Mouse (Mus musculus): ENCODE results near the gene Nme7. TPM values are rescaled to one million over a fixed set of nuclear protein-coding genes. Genes with fewer than 3 reads are reported as not detected.

Nme7 gene
- polyA plus RNA-seq, 1 experiment from 2014 or later = 47.7 TPM

DNA sequence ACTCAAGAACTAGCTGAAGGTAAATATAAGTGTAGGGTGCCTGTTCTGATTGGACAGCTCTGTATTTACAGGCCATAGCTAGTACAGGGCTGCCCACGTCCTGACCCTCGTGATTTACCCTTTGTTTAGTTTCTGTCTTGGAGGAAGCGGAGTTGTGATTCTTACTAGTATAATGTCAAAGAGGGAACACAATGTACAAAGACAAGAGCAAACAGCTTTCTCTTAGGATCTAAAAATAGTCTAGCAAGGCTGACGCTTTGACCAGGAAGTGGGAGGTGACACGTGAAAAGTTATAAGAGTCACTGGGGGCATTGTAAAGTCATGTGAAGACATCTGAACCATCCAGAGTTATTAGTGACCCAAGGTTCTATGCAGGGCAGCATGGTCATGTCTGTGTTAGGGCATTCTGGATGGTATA is 101.5 kb downstream of the Nme7 start:
- H3K4me3 ChIP-seq = no peak overlapping the region
- no peak overlapping the region for H3K27ac ChIP-seq
- no peak for DNase-seq (ENCODE audit: low spot score)
- peaks cover 37% of the 10 kb centered on the region for H3K36me3 ChIP-seq
- H3K4me1 ChIP-seq = no peaks in the 10 kb centered on the region
- 89% methylated on average over 5 of the region's 5 CpGs for WGBS
- H3K9me3 ChIP-seq (replicated peaks) = no peaks in the 10 kb centered on the region
- no peaks in the 10 kb centered on the region for H3K27me3 ChIP-seq (ENCODE audit: low read depth, poor library complexity, severe bottlenecking)

DNA sequence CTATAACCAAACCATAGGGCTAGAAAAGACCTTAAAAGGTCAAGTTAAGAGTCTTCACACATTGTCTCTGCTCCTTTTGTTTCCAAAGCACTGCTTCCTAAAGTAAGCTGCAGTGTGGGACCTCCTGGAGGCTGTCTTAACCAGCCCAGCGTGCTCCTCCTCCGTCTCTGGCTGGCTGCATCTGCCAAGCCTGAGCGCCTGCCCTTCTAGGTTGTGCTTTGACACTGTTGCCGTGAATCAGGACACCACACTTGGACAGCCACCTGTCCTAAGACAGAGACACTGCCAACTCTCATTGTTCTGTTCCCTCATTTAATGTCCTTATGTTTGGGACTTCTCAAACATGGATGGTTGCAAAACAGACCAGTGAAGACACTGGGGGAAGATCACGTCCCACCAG is 102.6 kb downstream of the Nme7 start:
- no peaks in the 10 kb centered on the region for H3K9me3 ChIP-seq (replicated peaks)
- WGBS = 69% methylated on average over 5 of the region's 5 CpGs
- DNase-seq (ENCODE audit: low spot score) = no peak
- H3K36me3 ChIP-seq = peaks cover 28% of the 10 kb centered on the region
- H3K27ac ChIP-seq = no peak overlapping the region
- no peak overlapping the region for H3K4me3 ChIP-seq
- no peaks in the 10 kb centered on the region for H3K4me1 ChIP-seq
- no peaks in the 10 kb centered on the region for H3K27me3 ChIP-seq (ENCODE audit: low read depth, poor library complexity, severe bottlenecking)

DNA sequence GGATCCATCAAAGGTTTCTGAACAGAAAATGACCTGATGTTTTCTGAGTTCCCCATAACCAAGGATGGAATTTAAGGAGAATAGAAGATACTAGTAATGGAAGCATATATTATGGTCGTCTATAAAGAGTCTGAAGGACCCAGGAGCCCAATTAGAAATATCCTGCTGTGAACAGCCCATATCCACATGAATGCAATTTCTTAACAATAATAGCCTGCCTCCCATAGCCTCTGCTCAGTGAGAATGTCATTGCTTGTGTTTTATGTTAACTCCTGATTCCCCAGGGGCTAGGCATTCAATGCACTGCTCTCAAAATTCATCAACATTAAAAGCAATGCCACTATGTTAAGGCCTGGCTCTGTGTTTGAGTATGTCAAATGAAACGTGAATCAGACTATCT is 104.7 kb downstream of the Nme7 start:
- no peaks in the 10 kb centered on the region for H3K27me3 ChIP-seq (ENCODE audit: low read depth, poor library complexity, severe bottlenecking)
- DNase-seq (ENCODE audit: low spot score) = no peak
- no peaks in the 10 kb centered on the region for H3K9me3 ChIP-seq (replicated peaks)
- H3K4me3 ChIP-seq = no peak overlapping the region
- no peak overlapping the region for H3K27ac ChIP-seq
- H3K4me1 ChIP-seq = no peaks in the 10 kb centered on the region
- H3K36me3 ChIP-seq = peaks cover 11% of the 10 kb centered on the region
- WGBS = 76% methylated on average over 2 of the region's 2 CpGs

- 97% methylated on average over 7 of the region's 7 CpGs for WGBS
- no peaks in the 10 kb centered on the region for H3K4me1 ChIP-seq
- no peaks in the 10 kb centered on the region for H3K27me3 ChIP-seq (ENCODE audit: low read depth, poor library complexity, severe bottlenecking)
- no peaks in the 10 kb centered on the region for H3K9me3 ChIP-seq (replicated peaks)
- no peak for DNase-seq (ENCODE audit: low spot score)
- no peak overlapping the region for H3K4me3 ChIP-seq
- 0 out of 2 replicates have a peak, but pooled peaks cover 2% of the 10 kb centered on the region for H3K36me3 ChIP-seq
- no peak overlapping the region for H3K27ac ChIP-seq
Observed at GRCm38 (mm10) chr1:164411306-164411705, 107.4 kb downstream of the Nme7 start.

DNA sequence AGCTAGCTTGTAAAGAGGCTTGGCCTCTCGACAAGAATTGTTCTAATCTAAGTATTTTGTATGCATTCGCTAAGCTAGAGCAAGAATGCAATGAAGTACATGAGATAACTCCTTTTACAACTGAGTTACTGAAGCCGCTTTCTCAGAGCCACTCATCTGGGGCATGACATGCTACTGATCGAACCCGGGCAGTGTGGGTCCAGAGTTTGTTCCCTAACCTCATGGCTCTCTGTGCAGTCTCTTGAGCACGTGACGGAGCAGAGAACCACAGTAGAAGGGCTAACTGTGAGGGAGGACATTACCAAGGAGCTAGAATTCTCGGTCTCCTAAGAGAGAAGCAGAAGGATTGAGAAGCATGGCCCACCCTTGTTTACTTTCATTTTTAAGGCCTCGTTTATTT is 109.0 kb downstream of the Nme7 start:
- H3K27me3 ChIP-seq (ENCODE audit: low read depth, poor library complexity, severe bottlenecking) = no peaks in the 10 kb centered on the region
- WGBS = 93% methylated on average over 9 of the region's 9 CpGs
- no peak overlapping the region for H3K4me3 ChIP-seq
- DNase-seq (ENCODE audit: low spot score) = no peak
- no peak overlapping the region for H3K27ac ChIP-seq
- no peaks in the 10 kb centered on the region for H3K9me3 ChIP-seq (replicated peaks)
- no peaks in the 10 kb centered on the region for H3K4me1 ChIP-seq
- H3K36me3 ChIP-seq = 0 out of 2 replicates have a peak, but pooled peaks cover 2% of the 10 kb centered on the region

GRCm38 (mm10) chr1:164413608-164414007 is 109.7 kb downstream of the Nme7 start:
- DNase-seq (ENCODE audit: low spot score) = no peak
- Histone ChIP-seq H3K36me3 (0 out of 2 replicates have a peak, but pooled peaks cover 2% of the 10 kb centered on the region), H3K4me1 (no peaks in the 10 kb centered on the region), H3K27ac (no peak overlapping the region), H3K9me3 (replicated peaks) (no peaks in the 10 kb centered on the region), H3K27me3 (ENCODE audit: low read depth, poor library complexity, severe bottlenecking) (no peaks in the 10 kb centered on the region), H3K4me3 (no peak overlapping the region)
- WGBS = 94% methylated on average over 11 of the region's 11 CpGs

GRCm38 (mm10) chr1:164415347-164415751 is 111.4 kb downstream of the Nme7 start:
- H3K36me3 ChIP-seq = 0 out of 2 replicates have a peak, but pooled peaks cover 2% of the 10 kb centered on the region
- WGBS = 96% methylated on average over 2 of the region's 2 CpGs
- H3K9me3 ChIP-seq (replicated peaks) = no peaks in the 10 kb centered on the region

DNA sequence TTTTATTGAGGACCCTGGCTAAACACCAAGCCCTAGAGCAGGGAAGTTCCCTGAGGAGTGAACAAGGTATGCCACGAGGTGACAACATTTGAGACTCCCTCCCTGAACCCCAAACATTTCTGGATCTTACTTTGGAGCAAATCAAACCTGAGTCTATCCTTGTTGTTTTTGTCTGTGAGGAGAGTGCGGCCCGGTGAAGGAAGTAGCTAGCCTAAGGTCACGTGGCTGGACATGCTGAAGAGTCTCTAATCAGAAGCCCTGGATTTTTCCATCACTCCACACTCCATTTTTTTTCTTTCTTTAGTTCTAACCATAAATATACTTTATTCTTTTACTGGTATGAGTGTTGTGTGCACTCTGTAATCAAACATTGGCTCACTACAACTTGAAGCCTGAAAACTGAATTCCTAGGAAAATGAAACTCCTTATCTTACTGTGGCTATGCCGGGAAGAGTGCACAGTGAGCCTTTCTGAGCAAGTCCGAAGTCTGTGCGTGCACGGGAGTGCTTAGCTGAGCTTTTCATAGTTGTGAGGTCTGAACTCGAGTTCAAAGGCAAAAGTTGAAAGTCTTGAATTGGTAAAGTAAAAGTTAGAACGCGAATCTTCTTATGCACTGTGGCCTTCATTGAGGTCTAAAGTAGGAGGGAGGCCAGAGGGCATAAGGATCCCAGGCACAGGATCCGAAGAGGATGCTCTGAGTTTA is 112.9 kb downstream of the Nme7 start:
- no peak overlapping the region for H3K4me3 ChIP-seq
- H3K27me3 ChIP-seq (ENCODE audit: low read depth, poor library complexity, severe bottlenecking) = no peaks in the 10 kb centered on the region
- H3K4me1 ChIP-seq = no peaks in the 10 kb centered on the region
- DNase-seq (ENCODE audit: low spot score) = no peak
- WGBS = 90% methylated on average over 12 of the region's 12 CpGs
- no peak overlapping the region for H3K27ac ChIP-seq
- H3K36me3 ChIP-seq = 0 out of 2 replicates have a peak, but pooled peaks cover 2% of the 10 kb centered on the region
- no peaks in the 10 kb centered on the region for H3K9me3 ChIP-seq (replicated peaks)

More at GRCm38 (mm10) chr1:164415347-164415751, 111.4 kb downstream of the Nme7 start:
- no peaks in the 10 kb centered on the region for H3K27me3 ChIP-seq (ENCODE audit: low read depth, poor library complexity, severe bottlenecking)
- H3K4me3 ChIP-seq = no peak overlapping the region
- H3K27ac ChIP-seq = no peak overlapping the region
- H3K4me1 ChIP-seq = no peaks in the 10 kb centered on the region
- no peak for DNase-seq (ENCODE audit: low spot score)

- no peaks in the 10 kb centered on the region for H3K4me1 ChIP-seq
- no peak overlapping the region for H3K27ac ChIP-seq
- H3K27me3 ChIP-seq (ENCODE audit: low read depth, poor library complexity, severe bottlenecking) = no peaks in the 10 kb centered on the region
- WGBS = 81% methylated on average over 3 of the region's 3 CpGs
- 0 out of 2 replicates have a peak, but pooled peaks cover 2% of the 10 kb centered on the region for H3K36me3 ChIP-seq
- no peaks in the 10 kb centered on the region for H3K9me3 ChIP-seq (replicated peaks)
- DNase-seq (ENCODE audit: low spot score) = no peak
- H3K4me3 ChIP-seq = no peak overlapping the region
Observed at GRCm38 (mm10) chr1:164417604-164418003, 113.7 kb downstream of the Nme7 start.

DNA sequence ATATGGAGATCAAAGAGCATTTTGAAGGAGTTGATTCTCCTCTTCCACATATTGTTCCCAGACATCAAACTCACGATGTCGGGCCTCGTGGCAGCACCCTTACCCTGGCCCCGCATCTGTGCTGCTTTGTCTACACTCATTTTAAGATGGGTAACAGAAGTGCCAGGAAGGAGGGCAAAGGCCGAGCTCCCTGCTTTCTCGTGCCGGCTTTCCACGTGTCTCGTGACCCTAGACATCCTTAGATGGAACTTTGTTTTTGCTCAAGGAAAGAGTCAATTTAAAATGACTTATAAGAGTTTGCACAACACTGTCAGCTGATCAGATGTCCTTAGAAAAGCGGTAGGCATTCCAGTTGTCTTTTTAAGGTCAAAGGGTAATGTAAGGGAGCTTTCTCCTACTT is 114.4 kb downstream of the Nme7 start:
- H3K36me3 ChIP-seq = 0 out of 2 replicates have a peak, but pooled peaks cover 2% of the 10 kb centered on the region
- no peak for DNase-seq (ENCODE audit: low spot score)
- H3K27ac ChIP-seq = no peak overlapping the region
- no peaks in the 10 kb centered on the region for H3K9me3 ChIP-seq (replicated peaks)
- 71% methylated on average over 10 of the region's 10 CpGs for WGBS
- H3K4me3 ChIP-seq = no peak overlapping the region
- H3K4me1 ChIP-seq = no peaks in the 10 kb centered on the region
- H3K27me3 ChIP-seq (ENCODE audit: low read depth, poor library complexity, severe bottlenecking) = no peaks in the 10 kb centered on the region

DNA sequence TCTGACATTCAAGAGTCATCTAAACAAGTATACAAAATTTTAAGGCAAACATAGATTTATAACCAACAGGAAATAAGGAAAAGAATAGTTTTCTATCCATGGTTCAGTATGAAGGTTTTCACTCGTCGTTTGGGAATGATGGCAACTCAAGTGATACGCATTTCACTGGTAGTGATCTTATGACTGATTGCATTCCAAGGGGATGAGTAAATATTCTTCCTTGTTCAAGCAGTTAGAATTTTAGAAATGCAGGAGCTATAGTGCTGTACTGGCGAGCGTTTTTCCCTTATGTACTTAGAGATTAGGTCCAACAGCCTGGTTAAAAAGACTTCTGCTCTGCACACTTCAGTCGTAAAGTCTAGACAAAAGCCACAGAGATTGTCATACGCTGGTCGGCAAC is 115.5 kb downstream of the Nme7 start:
- WGBS = 85% methylated on average over 8 of the region's 8 CpGs
- H3K9me3 ChIP-seq (replicated peaks) = no peaks in the 10 kb centered on the region
- DNase-seq (ENCODE audit: low spot score) = no peak
- H3K27ac ChIP-seq = no peak overlapping the region
- H3K4me3 ChIP-seq = no peak overlapping the region
- H3K36me3 ChIP-seq = no peaks in the 10 kb centered on the region
- no peaks in the 10 kb centered on the region for H3K27me3 ChIP-seq (ENCODE audit: low read depth, poor library complexity, severe bottlenecking)
- no peaks in the 10 kb centered on the region for H3K4me1 ChIP-seq

- 90% methylated on average over 6 of the region's 6 CpGs for WGBS
- Histone ChIP-seq H3K4me1 (no peaks in the 10 kb centered on the region), H3K4me3 (no peak overlapping the region), H3K27me3 (ENCODE audit: low read depth, poor library complexity, severe bottlenecking) (no peaks in the 10 kb centered on the region), H3K9me3 (replicated peaks) (no peaks in the 10 kb centered on the region), H3K27ac (no peak overlapping the region), H3K36me3 (no peaks in the 10 kb centered on the region)
- DNase-seq (ENCODE audit: low spot score) = no peak
Observed at GRCm38 (mm10) chr1:164420623-164421354, 116.9 kb downstream of the Nme7 start.

DNA sequence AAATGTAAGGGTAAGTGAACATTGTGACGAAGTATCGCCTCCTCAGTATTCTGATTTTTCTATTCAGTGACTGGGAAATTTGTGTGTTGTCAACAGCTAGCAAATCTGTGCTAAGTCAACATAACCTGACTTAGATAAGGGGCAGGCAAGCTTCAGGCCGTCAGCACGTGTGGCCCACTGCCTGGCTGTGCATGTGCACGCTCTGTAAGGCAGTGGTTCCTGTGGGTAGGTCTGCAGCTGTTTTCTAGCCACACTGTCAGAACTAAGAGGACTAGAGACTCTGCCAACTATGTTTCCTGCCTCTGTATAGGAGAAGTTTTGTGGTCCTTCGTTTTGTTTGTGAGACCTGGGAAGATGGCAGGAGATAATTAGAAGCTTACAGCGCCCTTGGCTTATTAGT is 122.3 kb downstream of the Nme7 start:
- no peaks in the 10 kb centered on the region for H3K4me1 ChIP-seq
- no peak overlapping the region for H3K27ac ChIP-seq
- no peaks in the 10 kb centered on the region for H3K27me3 ChIP-seq (ENCODE audit: low read depth, poor library complexity, severe bottlenecking)
- H3K4me3 ChIP-seq = no peak overlapping the region
- DNase-seq (ENCODE audit: low spot score) = no peak
- 89% methylated on average over 7 of the region's 7 CpGs for WGBS
- H3K9me3 ChIP-seq (replicated peaks) = no peaks in the 10 kb centered on the region
- H3K36me3 ChIP-seq = no peaks in the 10 kb centered on the region
